Mouse (Mus musculus) kidney, adult 8-10 months (tissue): ENCODE data around the gene Med19.

ENCODE experiments used
- DNase-seq, 2 experiments: peaks; one replicate each; pipeline ENCODE4 v3.0.0; 2022

Med19 gene

DNA sequence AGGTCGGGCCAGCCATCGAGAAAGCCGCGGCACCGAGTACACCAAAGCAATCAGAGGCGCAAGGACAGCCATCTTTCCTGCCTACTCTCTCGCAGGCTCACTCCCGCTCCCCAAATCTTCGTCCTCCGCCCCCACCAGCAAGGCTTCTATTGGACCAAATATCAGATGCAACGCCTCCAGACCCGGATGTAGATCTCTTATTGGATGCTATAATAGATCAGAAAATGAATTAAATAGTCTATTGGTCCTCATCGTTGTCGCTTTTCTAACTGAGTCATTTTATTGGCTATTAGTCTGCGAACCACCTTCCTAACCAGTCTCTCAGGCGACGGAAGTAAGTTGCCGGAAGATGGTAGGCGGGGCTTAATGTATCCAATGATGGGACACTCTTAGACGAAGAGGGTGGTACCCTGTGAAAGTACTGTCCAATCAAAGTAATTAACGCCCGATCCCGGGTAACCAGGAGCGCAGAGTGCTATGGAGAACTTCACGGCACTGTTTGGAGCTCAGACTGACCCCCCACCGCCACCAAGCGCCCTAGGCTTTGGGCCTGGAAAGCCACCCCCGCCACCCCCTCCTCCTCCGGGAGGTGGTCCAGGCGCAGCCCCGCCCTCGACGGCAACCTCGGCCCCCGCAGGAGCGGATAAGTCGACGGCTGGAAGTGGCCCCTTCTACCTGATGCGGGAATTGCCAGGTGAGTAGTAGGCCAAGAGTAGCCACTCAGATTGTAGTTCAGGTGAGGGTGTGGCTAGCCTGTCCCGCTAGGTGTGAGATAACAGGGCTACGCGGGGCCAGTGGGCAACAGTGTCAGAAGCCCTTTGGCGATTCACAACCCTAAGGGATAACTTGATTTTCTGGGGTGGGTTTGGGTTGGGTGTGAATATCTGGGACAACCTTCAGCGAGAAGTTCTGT lies at the start of gene Med19, which contains the start of gene Gm28635:
Gene Med19, plus strand, starts transcription at position 435 of the 913 bp plus-strand sequence.
Gene Gm28635, minus strand, starts transcription at position 74 of the 913 bp plus-strand sequence.
- peak; percentile 97 to 99 for DNase-seq

GRCm38 (mm10) chr2:84632001-84632400 lies 46.2 kb upstream of the Med19 start:
- DNase-seq: no peak

DNA sequence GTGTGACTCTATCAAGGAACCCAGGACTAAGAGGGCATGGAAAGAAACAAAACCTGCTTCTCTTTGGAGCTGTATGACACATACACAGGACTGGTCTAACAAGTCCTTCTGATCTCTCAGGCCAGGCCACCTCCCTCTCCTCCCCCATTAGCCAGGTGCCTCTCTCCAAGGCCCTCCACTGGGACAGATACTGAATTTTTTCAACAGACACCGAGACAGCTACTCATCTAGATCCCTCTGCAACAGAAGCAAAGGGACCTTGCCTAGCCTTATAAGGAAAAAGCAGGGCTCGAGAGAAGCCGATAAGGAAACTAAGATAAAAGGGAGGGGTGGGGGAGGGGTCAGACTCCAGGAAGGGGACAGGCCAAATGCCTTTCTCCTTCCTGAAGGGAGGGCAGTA lies 45.2 kb upstream of the Med19 start:
- peak in 1 of 2 experiments; percentile 47 for DNase-seq

GRCm38 (mm10) chr2:84634006-84634405 lies 44.2 kb upstream of the Med19 start:
- DNase-seq: no peak

GRCm38 (mm10) chr2:84634934-84635482 lies 43.2 kb upstream of the Med19 start:
- no peak for DNase-seq

DNA sequence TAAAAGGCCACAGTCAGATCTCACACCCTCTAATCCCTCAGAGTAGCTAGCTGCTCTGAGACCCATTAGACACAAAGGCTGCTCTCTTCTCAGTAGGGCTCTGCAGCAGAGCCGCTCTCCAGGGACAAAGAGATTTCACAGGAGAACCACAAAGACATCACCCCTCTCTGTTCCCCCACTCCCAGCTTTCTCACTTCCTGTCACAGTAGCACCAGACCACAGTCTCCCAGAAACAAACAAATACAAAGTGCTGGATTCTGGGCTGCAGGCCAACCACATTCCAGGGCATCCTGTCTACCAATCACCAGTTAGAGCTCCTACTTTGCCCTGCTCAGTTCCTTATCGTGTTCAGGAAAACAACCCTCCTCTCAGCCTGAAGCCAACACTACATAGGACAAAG lies 42.6 kb upstream of the Med19 start:
- peak; percentile 96 to 97 for DNase-seq

GRCm38 (mm10) chr2:84636231-84636741 lies 41.9 kb upstream of the Med19 start:
- peak; percentile 61 to 70 for DNase-seq

GRCm38 (mm10) chr2:84637452-84638165 lies 40.6 kb upstream of the Med19 start:
- DNase-seq: peak in 1 of 2 experiments; percentile 44

- peak in 1 of 2 experiments; percentile 35 for DNase-seq
These were observed 39.6 kb upstream of the Med19 start for GRCm38 (mm10) chr2:84638428-84639220.

DNA sequence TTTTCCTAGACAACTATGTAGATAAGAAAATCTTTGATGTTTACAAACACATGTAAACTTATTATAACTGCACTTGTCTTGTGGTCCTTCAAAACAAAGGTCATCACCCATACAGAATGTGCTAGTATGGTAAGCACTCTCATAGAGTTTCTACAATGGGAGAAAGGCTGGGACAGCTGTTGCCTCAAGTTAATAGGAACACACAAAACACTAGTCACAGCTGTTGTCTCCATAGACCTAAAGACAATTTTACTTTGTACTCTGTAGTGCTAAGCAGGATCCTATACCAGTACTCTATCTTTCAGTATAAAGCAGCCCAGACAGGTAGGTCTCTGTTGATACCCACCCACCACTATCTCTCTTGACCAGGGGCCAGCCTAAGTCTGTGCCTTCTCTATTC lies 37.4 kb upstream of the Med19 start:
- no peak for DNase-seq

GRCm38 (mm10) chr2:84646138-84646537 lies 32.1 kb upstream of the Med19 start:
- no peak for DNase-seq

DNA sequence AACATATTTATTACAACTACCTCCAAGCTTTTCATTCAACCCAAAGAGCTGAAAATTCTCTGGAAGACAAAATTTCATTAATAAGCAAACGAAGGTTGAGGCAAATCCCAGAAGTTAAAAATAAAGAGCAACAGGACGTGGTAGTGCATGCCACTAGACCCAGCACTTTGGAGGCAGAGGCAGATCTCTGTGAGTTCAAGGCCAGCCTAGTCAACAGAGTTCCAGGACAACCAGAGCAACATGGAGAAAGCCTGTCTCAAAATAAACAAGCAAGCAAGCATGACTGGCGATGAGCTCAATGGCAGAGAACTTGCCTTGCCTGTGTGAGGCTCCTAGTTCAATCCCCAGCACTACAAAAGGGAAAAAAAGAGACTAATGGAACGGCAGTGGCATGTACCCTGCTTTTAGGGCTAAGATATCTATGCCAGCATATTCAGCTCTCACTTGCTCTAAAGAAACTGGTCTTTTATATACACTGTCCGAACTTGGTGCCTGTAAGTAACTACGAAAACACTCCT lies 31.1 kb upstream of the Med19 start:
- DNase-seq: no peak

- DNase-seq: no peak
These were observed 29.8 kb upstream of the Med19 start for GRCm38 (mm10) chr2:84648369-84648768.

DNA sequence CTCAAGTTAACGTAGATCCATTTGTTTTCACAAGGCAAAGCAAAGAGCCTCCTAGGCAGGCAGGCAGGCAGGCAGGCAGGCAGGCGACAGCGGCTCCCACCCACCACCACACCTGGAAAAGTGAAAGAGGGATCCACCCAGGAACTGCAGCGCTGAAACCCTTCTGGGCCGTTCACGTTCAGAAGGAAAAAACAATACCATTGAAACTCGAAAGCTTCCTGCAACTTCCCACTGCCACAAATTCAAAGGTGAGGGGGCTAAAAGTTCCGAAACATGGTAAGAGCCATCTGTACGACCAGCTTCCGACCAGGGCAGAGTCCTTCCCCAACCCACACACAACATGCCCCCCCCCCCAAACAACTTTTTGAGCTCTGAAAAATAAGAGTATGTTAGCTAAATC lies 28.5 kb upstream of the Med19 start:
- DNase-seq: no peak

DNA sequence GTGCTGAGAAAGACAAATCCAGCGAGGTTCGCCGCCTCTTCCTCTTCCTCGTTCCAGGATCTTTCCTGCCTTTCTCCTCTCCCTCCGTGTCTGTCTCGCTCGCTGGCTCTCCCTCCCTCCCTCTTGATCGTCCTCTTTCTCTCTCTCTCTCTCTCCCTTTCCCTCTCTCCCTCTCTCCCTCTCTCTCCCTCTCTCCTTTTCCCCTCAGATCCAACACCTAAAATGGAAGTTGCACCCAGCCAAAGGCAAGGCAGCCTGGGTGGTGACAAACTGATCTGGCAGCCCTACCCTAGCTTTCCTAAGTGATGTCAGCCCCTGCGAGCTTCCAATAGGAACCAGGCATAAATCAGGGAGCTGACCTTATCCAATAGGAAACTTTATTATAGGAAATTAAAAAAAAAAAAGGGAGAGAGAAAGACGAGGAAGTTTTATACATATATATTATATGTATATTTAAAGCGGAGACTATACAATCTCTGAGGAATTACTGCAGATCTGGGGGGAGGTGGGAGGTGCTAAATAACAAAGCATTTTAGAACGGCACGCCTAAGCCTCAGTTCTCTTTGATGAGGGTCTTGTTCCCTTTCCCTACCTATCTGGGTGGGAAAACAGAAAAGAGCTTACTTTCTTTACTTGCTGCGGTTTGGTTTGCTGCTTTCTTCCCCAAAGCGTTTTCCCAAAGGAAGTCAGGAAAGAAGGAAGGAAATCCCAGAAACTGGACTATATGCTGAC lies 27.6 kb upstream of the Med19 start, which contains the start of gene Ctnnd1:
Gene Ctnnd1, minus strand, starts transcription at position 302 of the 732 bp plus-strand sequence.
- DNase-seq: peak; percentile 89 to 93

DNA sequence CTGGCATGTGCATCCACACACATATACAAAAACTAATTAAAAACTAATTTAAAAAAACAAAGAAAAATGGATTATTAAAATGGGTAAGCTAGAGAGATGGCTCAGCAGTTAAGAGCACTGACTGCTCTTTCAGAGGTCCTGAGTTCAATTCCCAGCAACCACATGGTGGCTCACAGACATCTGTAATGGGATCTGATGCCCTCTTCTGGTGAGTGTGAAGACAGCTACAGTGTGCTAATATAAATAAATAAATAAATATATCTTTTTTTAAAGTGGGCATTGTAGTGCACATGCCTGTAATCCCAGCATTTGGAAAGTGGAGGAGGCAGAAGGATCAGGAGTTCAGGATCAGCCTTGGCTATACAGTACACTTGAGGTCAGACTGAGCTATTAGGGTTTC lies 24.8 kb upstream of the Med19 start:
- no peak for DNase-seq

DNA sequence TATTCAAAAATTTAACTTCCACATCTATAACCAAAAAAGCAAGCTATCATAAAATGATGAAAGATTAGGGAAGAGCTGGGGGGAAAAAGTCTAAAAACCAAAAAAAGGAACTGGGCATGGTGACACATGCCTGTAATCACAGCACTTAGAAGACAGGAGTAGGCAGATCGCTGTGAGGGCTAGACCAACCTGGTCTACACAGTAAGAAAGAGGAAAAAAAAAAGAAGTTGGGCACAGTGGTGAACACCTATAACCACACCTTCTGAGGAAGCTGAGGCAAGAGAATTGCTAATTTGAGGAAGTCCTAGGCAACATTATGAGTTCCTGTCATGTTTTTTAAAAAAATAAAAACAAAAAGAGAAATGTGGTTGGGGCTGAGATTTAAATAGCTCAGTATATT lies 22.3 kb upstream of the Med19 start:
- DNase-seq: no peak

DNA sequence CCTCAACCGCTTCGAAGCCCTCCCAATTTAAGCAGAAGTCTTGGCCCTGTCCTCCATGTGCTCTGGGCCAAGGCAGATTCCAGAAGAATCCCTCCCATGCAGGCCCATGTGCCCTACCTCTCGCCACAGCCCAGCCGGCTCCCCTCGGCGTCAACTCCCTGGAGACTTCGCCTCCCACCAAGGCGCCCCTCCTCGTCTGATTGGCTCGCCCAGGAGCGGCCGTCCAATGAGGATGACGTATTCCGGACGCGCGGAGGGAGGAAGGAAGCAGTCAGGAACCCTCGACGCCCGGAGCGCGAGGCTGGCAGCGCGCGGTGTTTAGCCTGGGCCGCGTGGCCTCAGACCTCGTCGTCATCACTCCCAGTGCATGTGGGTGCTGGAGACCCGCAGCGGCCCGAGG lies 19.4 kb upstream of the Med19 start, which contains the start of gene Btbd18:
Gene Btbd18, plus strand, starts transcription at position 274 of the 400 bp plus-strand sequence.
- no peak for DNase-seq

GRCm38 (mm10) chr2:84660253-84660652 lies 17.9 kb upstream of the Med19 start:
- DNase-seq: peak; percentile 65 to 78

DNA sequence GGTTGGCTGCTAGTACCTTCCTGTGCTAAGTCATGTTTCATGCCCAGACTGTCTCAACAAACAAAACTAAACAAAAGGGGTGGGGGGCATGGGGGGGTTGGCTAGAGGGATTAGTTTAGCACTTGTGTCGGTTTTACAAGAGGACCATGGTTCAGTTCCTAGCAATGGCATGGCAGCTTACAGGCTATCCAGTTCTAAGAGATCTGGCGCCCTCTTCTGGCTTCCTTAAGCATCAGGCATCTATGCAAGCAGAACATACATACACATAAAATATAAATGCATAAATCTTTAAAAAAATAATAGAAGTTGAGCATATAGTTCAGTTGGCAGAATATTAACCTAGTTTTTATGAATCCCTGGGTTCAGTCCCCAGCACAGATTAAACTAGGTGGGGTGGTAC lies 15.3 kb upstream of the Med19 start:
- peak in 1 of 2 experiments; percentile 54 for DNase-seq

- DNase-seq: peak; percentile 20 to 31
These were observed 12.1 kb upstream of the Med19 start for GRCm38 (mm10) chr2:84666081-84666480.
